Mouse (Mus musculus) right cerebral cortex, postnatal 14 days (tissue): ENCODE measurements around the gene Syt17.
"Not testable (repeated sequence)": the region's sequence is repeated elsewhere in the genome, so short reads cannot be mapped to it uniquely, and the experiment has no call there.

ENCODE experiments used
- DNase-seq: peaks from one replicate; pipeline ENCODE4 v3.0.0; 2022

Syt17 gene

GRCm38 (mm10) chr7:118376590-118376989 lies 71.4 kb downstream of the Syt17 start:
- DNase-seq: no peak

- no peak for DNase-seq
Measured at GRCm38 (mm10) chr7:118375341-118375740, 72.7 kb downstream of the Syt17 start.

GRCm38 (mm10) chr7:118371361-118371760 lies 76.7 kb downstream of the Syt17 start:
- no peak for DNase-seq

GRCm38 (mm10) chr7:118369705-118370104 lies 78.3 kb downstream of the Syt17 start:
- DNase-seq: no peak

GRCm38 (mm10) chr7:118365902-118366301 lies 82.1 kb downstream of the Syt17 start:
- DNase-seq: no peak

- DNase-seq: no peak
Measured at GRCm38 (mm10) chr7:118365251-118365650, 82.8 kb downstream of the Syt17 start.

GRCm38 (mm10) chr7:118364353-118365007 lies 83.5 kb downstream of the Syt17 start:
- DNase-seq: peak; percentile 91

GRCm38 (mm10) chr7:118363587-118364233 lies 84.3 kb downstream of the Syt17 start:
- DNase-seq: no peak

GRCm38 (mm10) chr7:118362931-118363330 lies 85.1 kb downstream of the Syt17 start:
- no peak for DNase-seq

GRCm38 (mm10) chr7:118362258-118362657 lies 85.8 kb downstream of the Syt17 start:
- no peak for DNase-seq

GRCm38 (mm10) chr7:118358977-118359376 lies 89.0 kb downstream of the Syt17 start:
- no peak for DNase-seq

- not testable (repeated sequence) for DNase-seq
Measured at GRCm38 (mm10) chr7:118356410-118357005, 91.5 kb downstream of the Syt17 start.

GRCm38 (mm10) chr7:118350840-118351239 lies 97.2 kb downstream of the Syt17 start:
- no peak for DNase-seq

- no peak for DNase-seq
Measured at GRCm38 (mm10) chr7:118346943-118347342, 101.1 kb downstream of the Syt17 start.

- DNase-seq: no peak
Measured at GRCm38 (mm10) chr7:118346432-118346831, 101.6 kb downstream of the Syt17 start.

- DNase-seq: no peak
Measured at GRCm38 (mm10) chr7:118345396-118345795, 102.6 kb downstream of the Syt17 start.

GRCm38 (mm10) chr7:118344701-118345100 lies 103.3 kb downstream of the Syt17 start:
- no peak for DNase-seq
